In the genomic region with DNA sequence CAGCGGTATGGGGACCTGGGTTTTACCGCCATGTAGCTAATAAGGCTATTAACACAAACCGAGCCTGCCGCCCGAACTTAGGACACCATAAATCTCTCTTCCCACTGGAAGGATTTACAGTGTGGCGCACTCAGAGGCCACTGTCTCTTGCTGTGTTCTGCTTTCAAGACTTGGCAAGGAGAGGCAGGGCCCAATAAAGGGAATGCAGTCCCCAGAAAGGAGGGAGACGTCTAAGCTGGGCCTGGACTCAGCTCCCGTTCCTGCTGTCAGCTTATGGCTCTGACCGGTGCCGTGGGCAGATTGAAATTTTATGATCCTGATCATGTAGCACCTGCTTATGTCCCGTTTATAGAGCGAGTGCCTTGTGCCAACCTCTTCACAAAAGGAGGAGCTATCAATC, we compare ENCODE assay signal across 18 mouse cellular contexts.
"Had no signal": no experiment of that assay in that cellular context is flagged by ENCODE, and none has a peak within 500 bp of the region (broad histone marks: within the 10 kb centered on the region; RNA-seq: fewer than 3 reads in every experiment).

No protein-coding gene starts in this region.

- H3K4me2 ChIP-seq: kidney, embryonic 15.5 days; liver, embryonic 13.5 days; midbrain, embryonic 12.5 days; midbrain, embryonic 15.5 days; stomach, embryonic 15.5 days had no signal

- H3K9ac ChIP-seq: kidney, embryonic 15.5 days; liver, embryonic 13.5 days; midbrain, embryonic 12.5 days; midbrain, embryonic 15.5 days; stomach, embryonic 15.5 days had no signal

- H3K36me3 ChIP-seq: kidney, embryonic 15.5 days; liver, embryonic 13.5 days; midbrain, embryonic 12.5 days; midbrain, embryonic 15.5 days; stomach, embryonic 15.5 days had no signal

- H3K9me3 ChIP-seq: kidney, embryonic 15.5 days; midbrain, embryonic 12.5 days; midbrain, embryonic 15.5 days; stomach, embryonic 15.5 days had no signal

- H3K27me3 ChIP-seq: kidney, embryonic 15.5 days; liver, embryonic 13.5 days; midbrain, embryonic 12.5 days; midbrain, embryonic 15.5 days; stomach, embryonic 15.5 days had no signal

- ATAC-seq: midbrain, embryonic 15.5 days had no signal

- H3K4me3 ChIP-seq: kidney, embryonic 15.5 days; layer of hippocampus, adult 2 months; left cerebral cortex, adult 2 months; liver, embryonic 13.5 days; midbrain, embryonic 12.5 days; midbrain, embryonic 15.5 days; stomach, embryonic 15.5 days had no signal

- H3K27ac ChIP-seq: kidney, embryonic 15.5 days; layer of hippocampus, adult 2 months; left cerebral cortex, adult 2 months; liver, embryonic 13.5 days; midbrain, embryonic 12.5 days; midbrain, embryonic 15.5 days; stomach, embryonic 15.5 days had no signal

- H3K4me1 ChIP-seq: liver, embryonic 13.5 days; stomach, embryonic 15.5 days had no signal

- DNase-seq: kidney, adult 8-10 months; kidney, postnatal 25 days; layer of hippocampus, postnatal 36 days; liver, embryonic 13.5 days; lung, adult 2 months; lung, postnatal 14 days; lung, postnatal 4 days; retina, postnatal 1 day; right cerebral cortex, postnatal 25 days; spleen, adult 18-20 months; thymus, adult 18-20 months; thymus, postnatal 36 days had no signal
